Mouse (Mus musculus) brain, embryonic 14.5 days (tissue): ENCODE measurements around the gene Bcl9l. TPM values are rescaled to one million over a fixed set of nuclear protein-coding genes. Genes with fewer than 3 reads are reported as not detected.

Experiments
- DNase-seq: peaks from one replicate; pipeline ENCODE4 v3.0.0-alpha.2; 2011; ENCODE audit warnings: low read depth
- CTCF ChIP-seq: fragments of 200-500 bp; IDR thresholded peaks from 2 replicates; pipeline ENCODE4 v1.5.1; 2012; ENCODE audit warnings: inconsistent platforms, mild to moderate bottlenecking, moderate library complexity, borderline replicate concordance; ENCODE audit not compliant: insufficient read depth, insufficient read length; ENCODE audit errors: extremely low read depth
- POLR2A ChIP-seq: fragments of 200-500 bp; IDR thresholded peaks from 2 replicates; pipeline ENCODE4 v1.6.1; 2012; ENCODE audit warnings: mild to moderate bottlenecking, inconsistent platforms, borderline replicate concordance; ENCODE audit not compliant: poor library complexity, insufficient read depth, insufficient read length, severe bottlenecking; ENCODE audit errors: extremely low read depth
- polyA plus RNA-seq: library from polyadenylated mRNA; depleted of rRNA; stranded (reverse); fragments of >200 nt; gene quantifications from 2 replicates; pipeline ENCODE4 v1.2.3, GENCODE M21; 2012

Bcl9l gene
- polyA plus RNA-seq, 1 experiment = 35.5 TPM

DNA sequence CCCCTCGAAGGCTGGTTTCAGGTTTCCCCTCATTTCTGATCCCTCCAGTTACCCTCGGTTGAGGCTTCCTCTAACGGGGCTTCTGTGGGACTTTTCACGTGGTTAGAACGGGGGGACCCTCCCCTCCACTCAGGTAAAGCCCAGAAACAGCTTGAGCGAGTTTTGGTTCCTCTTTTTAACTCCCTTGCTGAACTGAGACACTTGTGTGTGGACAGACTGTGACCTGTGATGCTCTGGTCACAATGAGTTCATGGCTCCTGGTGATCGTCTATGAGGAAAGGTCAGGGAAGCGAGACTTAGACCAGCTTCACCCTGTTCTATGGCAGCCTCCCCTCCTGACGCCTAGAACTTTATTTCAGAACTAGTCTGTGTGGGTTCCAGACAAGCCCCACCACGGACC, 39.3 kb downstream of the Bcl9l start:
- no peak for DNase-seq
- TF ChIP-seq POLR2A = no peak
- no peak for TF ChIP-seq CTCF

- no peak for DNase-seq
- TF ChIP-seq POLR2A (no peak), CTCF (no peak)
Measured at GRCm38 (mm10) chr9:44523686-44524085, 41.1 kb downstream of the Bcl9l start.

DNA sequence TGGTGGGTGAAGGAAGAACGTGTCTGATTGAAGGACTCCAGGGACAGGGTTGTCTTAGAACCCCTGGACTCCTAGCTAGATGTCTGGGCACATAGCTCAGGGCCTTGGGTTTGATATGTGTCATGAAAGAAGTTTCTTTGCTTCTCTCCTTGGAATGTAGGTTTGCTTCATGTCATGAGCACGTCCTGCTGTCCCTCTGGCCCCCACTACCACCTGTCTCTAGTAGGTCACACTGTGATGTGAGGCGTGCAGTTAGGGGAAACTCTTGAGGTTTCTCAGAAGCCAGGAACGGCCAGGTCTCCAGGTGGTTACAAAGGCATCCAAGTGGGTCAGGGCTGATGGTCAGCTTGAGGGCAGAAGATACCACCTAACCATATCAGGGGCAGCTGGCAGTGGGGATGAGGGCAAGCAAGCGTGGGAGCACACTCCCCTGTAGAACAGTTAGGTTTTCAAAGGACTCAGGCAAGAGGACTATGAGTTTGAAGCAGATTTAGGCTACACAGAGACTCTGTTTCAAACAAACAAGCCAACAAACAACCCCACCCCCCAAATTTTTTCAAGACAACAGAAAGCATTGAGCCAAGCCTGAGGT, 41.7 kb downstream of the Bcl9l start:
- no peak for DNase-seq
- TF ChIP-seq POLR2A (no peak), CTCF (no peak)

GRCm38 (mm10) chr9:44525001-44525400, 42.4 kb downstream of the Bcl9l start:
- no peak for DNase-seq
- TF ChIP-seq POLR2A (no peak), CTCF (no peak)

DNA sequence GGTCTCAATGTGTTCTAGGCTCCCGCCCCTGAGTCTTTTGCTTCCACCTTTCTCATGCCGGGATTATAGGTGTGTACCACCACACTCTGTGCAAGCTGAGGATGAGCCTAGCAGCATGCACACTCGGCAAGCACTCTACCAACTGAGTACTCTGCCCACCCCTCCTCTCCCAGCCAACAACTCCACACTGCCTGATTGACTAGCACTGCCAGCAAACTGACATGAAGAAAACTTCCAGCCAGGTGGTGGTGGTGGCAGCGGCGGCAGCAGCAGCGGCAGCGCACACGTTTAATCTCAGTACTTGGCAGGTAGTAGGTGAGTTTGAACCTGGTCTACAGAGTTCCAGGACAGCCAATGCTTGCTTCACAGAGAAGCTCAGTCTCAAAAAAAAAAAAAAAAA, 43.0 kb downstream of the Bcl9l start:
- DNase-seq = no peak
- TF ChIP-seq CTCF = no peak
- TF ChIP-seq POLR2A = no peak

DNA sequence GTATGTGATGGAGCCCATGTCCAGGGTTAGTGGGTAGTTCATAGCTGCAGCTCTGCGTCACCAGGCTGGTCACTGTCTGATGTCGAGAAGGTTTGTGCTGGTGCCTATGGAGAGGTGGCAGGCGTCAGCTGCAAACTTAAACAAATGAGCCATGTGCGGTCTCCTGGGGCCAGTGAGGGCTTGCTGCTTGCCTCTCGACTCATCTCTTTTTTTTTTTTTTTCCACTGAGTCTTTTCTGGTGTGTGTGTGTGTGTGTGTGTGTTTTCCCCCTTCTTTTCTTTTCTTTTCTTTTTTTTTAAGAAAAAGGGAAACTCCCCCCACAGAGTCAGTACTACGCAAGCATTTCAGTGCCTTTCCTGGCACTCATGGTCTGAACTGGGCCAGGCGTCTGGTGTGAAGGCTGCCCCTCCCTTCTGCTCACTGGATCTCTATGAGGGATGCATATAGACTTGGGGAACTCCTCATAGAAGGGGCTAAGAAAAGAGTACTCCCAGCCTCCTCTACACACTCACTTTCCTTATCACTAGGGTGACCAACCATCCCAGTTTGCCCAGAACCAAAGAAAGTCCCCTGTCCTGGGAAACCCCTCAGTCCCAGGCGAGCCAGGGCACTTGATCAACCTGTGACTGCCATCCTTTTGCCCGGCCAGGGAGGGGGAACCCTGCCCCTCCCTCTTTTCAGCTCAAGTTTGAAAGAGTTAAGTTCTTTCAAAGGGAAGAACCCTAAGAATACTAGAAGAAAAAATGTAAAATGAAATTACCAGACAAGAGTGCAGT, 43.9 kb downstream of the Bcl9l start:
- DNase-seq = no peak
- TF ChIP-seq POLR2A (no peak), CTCF (no peak)

- TF ChIP-seq POLR2A (no peak), CTCF (no peak)
- no peak for DNase-seq
Measured at GRCm38 (mm10) chr9:44528340-44528739, 45.7 kb downstream of the Bcl9l start.

DNA sequence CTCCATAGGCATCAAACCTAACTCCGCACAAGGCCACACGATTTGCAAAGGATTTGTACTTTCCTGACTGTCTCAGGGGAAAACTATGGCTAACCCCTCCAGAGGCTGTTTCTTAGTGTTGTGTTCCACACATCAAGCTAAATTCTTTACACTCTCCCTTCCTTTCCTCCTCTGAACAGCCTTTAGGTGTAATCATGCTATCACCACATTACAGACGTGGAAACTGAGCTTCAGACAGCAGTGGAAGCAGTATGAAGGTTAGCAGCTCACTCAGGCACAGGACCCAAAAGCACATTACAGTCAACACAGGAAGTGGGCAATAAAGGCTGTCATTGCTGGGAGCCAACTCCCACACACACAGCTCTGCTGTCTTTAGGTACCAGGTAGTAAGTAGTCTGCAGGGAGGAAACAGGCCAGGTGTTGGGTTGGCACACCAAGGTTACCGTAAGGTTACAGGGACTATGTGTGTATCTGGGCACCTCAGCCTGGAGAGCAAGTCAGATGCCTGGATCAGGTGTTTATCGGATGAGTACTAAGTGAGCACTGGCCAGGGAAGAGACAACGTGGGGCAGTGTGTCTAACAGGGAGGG, 50.5 kb downstream of the Bcl9l start:
- DNase-seq = no peak
- TF ChIP-seq POLR2A (no peak), CTCF (no peak)

GRCm38 (mm10) chr9:44537625-44538301, 55.1 kb downstream of the Bcl9l start:
- no peak for DNase-seq
- TF ChIP-seq POLR2A (no peak), CTCF (no peak)

DNA sequence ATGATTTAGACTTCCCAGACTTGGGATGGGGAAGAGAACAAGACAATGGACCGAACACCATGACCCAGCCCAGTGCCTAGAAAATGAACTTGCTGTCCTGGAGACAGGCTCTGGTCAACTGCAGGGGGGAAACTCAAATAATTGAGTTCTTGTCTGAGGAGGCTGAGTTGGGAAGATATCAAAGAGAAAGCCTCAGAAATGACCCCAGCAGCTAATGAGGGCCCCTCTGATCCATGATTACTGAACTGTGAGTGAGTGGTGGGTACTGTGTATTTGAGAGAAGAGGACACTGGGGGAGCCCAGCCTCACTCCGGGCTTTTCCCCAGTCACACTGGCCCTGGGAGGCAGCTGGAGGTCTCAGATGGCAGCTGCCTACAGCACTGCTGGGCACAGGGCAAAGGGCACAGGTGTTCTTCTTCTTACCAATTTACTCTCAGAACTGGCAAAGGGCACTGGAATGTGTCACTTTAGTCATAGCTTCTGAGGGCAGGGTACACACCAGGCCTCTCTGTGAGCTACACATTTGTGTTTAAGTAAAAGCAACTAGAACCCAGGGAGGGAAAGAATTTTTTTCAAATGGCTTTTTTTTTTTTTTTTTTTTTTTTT, 57.3 kb downstream of the Bcl9l start:
- TF ChIP-seq CTCF (no peak), POLR2A (no peak)
- no peak for DNase-seq

DNA sequence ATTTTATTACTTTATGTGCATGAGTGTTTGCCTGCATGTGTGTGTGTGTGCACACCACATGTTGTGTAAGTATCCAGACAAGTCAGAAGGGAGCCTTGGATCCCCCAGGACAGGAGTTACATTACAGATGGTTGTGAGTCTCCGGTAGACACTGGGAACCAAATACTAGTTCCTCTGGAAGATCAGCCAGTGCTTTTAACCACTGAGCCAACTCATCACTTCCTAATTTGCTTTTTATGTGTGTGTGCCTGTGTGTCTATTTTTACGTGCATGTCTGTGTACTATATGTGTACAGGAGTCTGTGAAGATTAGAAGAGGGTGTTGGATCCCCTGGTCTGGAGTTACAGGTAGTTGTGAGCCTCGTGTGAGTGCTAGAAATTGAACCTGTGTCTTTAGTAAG, 58.1 kb downstream of the Bcl9l start:
- TF ChIP-seq POLR2A (no peak), CTCF (no peak)
- DNase-seq = no peak
